In the genomic region with DNA sequence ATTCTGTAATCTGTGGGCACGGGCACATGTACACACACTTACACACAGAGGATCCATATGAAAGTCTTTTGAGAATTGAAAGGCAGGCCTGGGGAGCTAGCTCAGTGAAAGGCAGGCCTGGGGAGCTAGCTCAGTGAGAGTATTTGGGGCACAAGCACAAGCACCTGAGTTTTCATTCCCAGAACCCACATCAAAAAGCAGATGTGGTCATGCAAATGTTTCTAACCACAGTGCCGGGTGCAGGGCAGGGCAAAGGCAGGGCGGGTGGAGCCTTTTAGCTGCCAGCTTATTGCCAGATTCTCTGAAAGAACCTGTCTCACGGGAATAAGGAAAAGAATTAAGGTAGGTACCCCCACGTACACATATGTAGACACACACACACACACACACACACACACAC, we compare ENCODE assay signal across 17 mouse cellular contexts. TPM values are rescaled to one million over a fixed set of nuclear protein-coding genes. Genes with fewer than 3 reads are reported as not detected.
DNase-seq lines count a peak whose midpoint lies in the region; ATAC-seq and TF ChIP-seq lines count a peak whose summit lies in the region.
"Had no signal": no experiment of that assay in that cellular context is flagged by ENCODE, and none has a peak within 500 bp of the region (broad histone marks: within the 10 kb centered on the region; RNA-seq: fewer than 3 reads in every experiment).

No protein-coding gene starts in this region.

- TF ChIP-seq POLR2A in heart, adult 2 months (IDR thresholded peaks at IDR 0.05; ENCODE audit: insufficient read depth, low read depth, low read length), result no peak

- H3K4me3 ChIP-seq in heart, postnatal 0 days (ENCODE audit: low read depth, low read length), result no peak overlapping the region
- H3K4me3 ChIP-seq in heart, adult 2 months, result no peak overlapping the region
- H3K4me3 ChIP-seq in brown adipose tissue, adult 24 weeks (ENCODE audit: insufficient read depth, low read depth, low read length), result no peak overlapping the region
- H3K4me3 ChIP-seq in hindbrain, embryonic 16.5 days (ENCODE audit: low read length), result no peak overlapping the region
- H3K4me3 ChIP-seq: heart, embryonic 15.5 days; kidney, embryonic 15.5 days had no signal

- H3K9me3 ChIP-seq in heart, postnatal 0 days (replicated peaks; ENCODE audit: control insufficient read depth, low read length), result no peaks in the 10 kb centered on the region
- no peaks in the 10 kb centered on the region for H3K9me3 ChIP-seq in hindbrain, embryonic 16.5 days (ENCODE audit: control insufficient read depth, low read length)
- H3K9me3 ChIP-seq: heart, embryonic 15.5 days; kidney, embryonic 15.5 days had no signal

- no peaks in the 10 kb centered on the region for H3K27me3 ChIP-seq in heart, postnatal 0 days (ENCODE audit: control insufficient read depth, insufficient read depth, low read length)
- no peaks in the 10 kb centered on the region for H3K27me3 ChIP-seq in heart, adult 2 months (ENCODE audit: control insufficient read depth, insufficient read depth, low read length)
- H3K27me3 ChIP-seq in hindbrain, embryonic 16.5 days (replicated peaks; ENCODE audit: control insufficient read depth, insufficient read depth, low read length), result no peaks in the 10 kb centered on the region
- H3K27me3 ChIP-seq: heart, embryonic 15.5 days; kidney, embryonic 15.5 days; Patski had no signal

- peaks cover 20% of the 10 kb centered on the region; the same call in 1 of the 2 replicates for H3K4me1 ChIP-seq in heart, postnatal 0 days (ENCODE audit: control insufficient read depth, insufficient read depth)
- H3K4me1 ChIP-seq in heart, adult 2 months (ENCODE audit: control insufficient read depth, insufficient read depth, low read length), result peaks cover 5% of the 10 kb centered on the region
- H3K4me1 ChIP-seq in brown adipose tissue, adult 24 weeks (ENCODE audit: control insufficient read depth, insufficient read depth, insufficient read length, low read length), result peaks cover 28% of the 10 kb centered on the region
- peaks cover 3% of the 10 kb centered on the region; the same call in 1 of the 2 replicates for H3K4me1 ChIP-seq in hindbrain, embryonic 16.5 days (ENCODE audit: control insufficient read depth, insufficient read depth, low read depth, low read length)

- H3K27ac ChIP-seq in heart, postnatal 0 days (ENCODE audit: low read depth), result peak overlapping the region; percentile 41; the same call in 1 of the 2 replicates
- H3K27ac ChIP-seq in heart, adult 2 months, result no peak overlapping the region
- H3K27ac ChIP-seq in brown adipose tissue, adult 24 weeks (replicated peaks; ENCODE audit: low read depth, low read length), result peak overlapping the region; percentile 85; the same call in 1 of the 2 replicates
- H3K27ac ChIP-seq in hindbrain, embryonic 16.5 days (ENCODE audit: low read depth, low read length), result no peak overlapping the region
- H3K27ac ChIP-seq: heart, embryonic 15.5 days; hindbrain, postnatal 0 days had no signal

- no peak for TF ChIP-seq CTCF in heart, postnatal 0 days (IDR thresholded peaks at IDR 0.05; ENCODE audit: low read depth)
- no peak for TF ChIP-seq CTCF in heart, adult 2 months (IDR thresholded peaks at IDR 0.05)

- no peak for TF ChIP-seq EP300 in heart, postnatal 0 days (IDR thresholded peaks at IDR 0.05; ENCODE audit: low read depth)
- TF ChIP-seq EP300 in heart, adult 2 months (IDR thresholded peaks at IDR 0.05; ENCODE audit: insufficient read depth, low read depth, low read length), result no peak

- WGBS in heart, postnatal 0 days, result 64% methylated on average over 5 of the region's 5 CpGs
- WGBS in heart, adult 2 months, result 58% methylated on average over 5 of the region's 5 CpGs
- WGBS in hindbrain, embryonic 16.5 days, result 82% methylated on average over 5 of the region's 5 CpGs

- no peak overlapping the region for H3K9ac ChIP-seq in heart, postnatal 0 days (replicated peaks; ENCODE audit: low read depth, low read length)
- H3K9ac ChIP-seq in heart, adult 2 months (ENCODE audit: low read depth, low read length), result no peak overlapping the region
- H3K9ac ChIP-seq in hindbrain, embryonic 16.5 days (ENCODE audit: low read depth, low read length), result no peak overlapping the region
- H3K9ac ChIP-seq: heart, embryonic 15.5 days; kidney, embryonic 15.5 days had no signal

- peaks cover 4% of the 10 kb centered on the region; the same call in 1 of the 2 replicates for H3K36me3 ChIP-seq in heart, postnatal 0 days (replicated peaks; ENCODE audit: control insufficient read depth, insufficient read depth, low read length)
- H3K36me3 ChIP-seq in heart, adult 2 months (ENCODE audit: control insufficient read depth, insufficient read depth, low read length), result peaks cover 9% of the 10 kb centered on the region
- H3K36me3 ChIP-seq in hindbrain, embryonic 16.5 days (ENCODE audit: control insufficient read depth, insufficient read depth, low read length), result no peaks in the 10 kb centered on the region; the same call in 1 of the 2 replicates
- H3K36me3 ChIP-seq: heart, embryonic 15.5 days had no signal

- intact Hi-C loops in heart, adult 2 months (cut with DNase I), result no loop called here
- intact Hi-C loops in left cerebral cortex, postnatal 25 days (cut with DNase I), result no loop called here

- DNase-seq in heart, postnatal 0 days (ENCODE audit: low spot score), result no peak
- DNase-seq in heart, adult 2 months, result no peak
- DNase-seq in naive thymus-derived CD4-positive, alpha-beta T cell, adult 2 months (ENCODE audit: low read depth), result peak; percentile 81
- DNase-seq in thymus, postnatal 10 days (ENCODE audit: low spot score in 2 of 2), result peak; percentile 70 to 73
- no peak for DNase-seq in left cerebral cortex, postnatal 25 days (ENCODE audit: low spot score in 2 of 2)
- DNase-seq in cerebellum, adult 8-10 months, result no peak
- DNase-seq: adrenal gland, postnatal 10 days; gastrocnemius, postnatal 14 days; right cerebral cortex, postnatal 25 days had no signal

- no peak for ATAC-seq in heart, postnatal 0 days (ENCODE audit: insufficient read depth, low read depth)
- ATAC-seq in hindbrain, embryonic 16.5 days, result no peak
- ATAC-seq: forebrain, embryonic 14.5 days; hindbrain, postnatal 0 days; midbrain, embryonic 16.5 days; Patski had no signal

- H3K79me2 ChIP-seq in heart, adult 2 months (replicated peaks; ENCODE audit: control insufficient read depth, insufficient read depth, low read length), result peaks cover 2% of the 10 kb centered on the region

- H3K4me2 ChIP-seq in heart, postnatal 0 days (ENCODE audit: low read depth, low read length), result no peak overlapping the region
- no peak overlapping the region for H3K4me2 ChIP-seq in hindbrain, embryonic 16.5 days (ENCODE audit: low read length)
- H3K4me2 ChIP-seq: heart, embryonic 15.5 days; kidney, embryonic 15.5 days had no signal

RNA-seq across cellular contexts. Expression of a gene that starts 28.9 kb away (rescaled TPM):
- 2.3 and 5.8 TPM in 2 replicates for total RNA-seq in heart, postnatal 0 days (2014; rRNA removed; ENCODE audit: low replicate concordance)
- polyA plus RNA-seq in heart, postnatal 0 days (2015; fragmentation: Nextera tagmentation; extraction: Ambion mirVana), result 7.5 and 8.6 TPM in 2 replicates
- total RNA-seq in heart, adult 2 months (2021), result 1 to 10 TPM; 4.0 TPM
- polyA plus RNA-seq in heart, adult 2 months (2012; rRNA removed), result 2.9 and 3.5 TPM in 2 replicates
- 0.95 and 2.3 TPM in 2 replicates for polyA plus RNA-seq in brown adipose tissue, adult 24 weeks (2012; ENCODE audit: insufficient read depth, insufficient read length, missing spikeins)
- total RNA-seq in left cerebral cortex, postnatal 25 days (2021), result 100 to 1,000 TPM; 236 to 246 TPM
- 159 and 167 TPM in 2 replicates for polyA plus RNA-seq in hindbrain, embryonic 16.5 days (2015; fragmentation: Nextera tagmentation; extraction: Ambion mirVana)

RNA-seq across cellular contexts. Expression of a gene that starts 29.5 kb away (rescaled TPM):
- 51.0 and 55.8 TPM in 2 replicates for total RNA-seq in heart, postnatal 0 days (2014; rRNA removed; ENCODE audit: low replicate concordance)
- polyA plus RNA-seq in heart, postnatal 0 days (2015; fragmentation: Nextera tagmentation; extraction: Ambion mirVana), result 19.1 and 20.2 TPM in 2 replicates
- 10 to 100 TPM; 20.0 to 21.7 TPM for total RNA-seq in heart, adult 2 months (2021)
- 5.6 and 10.0 TPM in 2 replicates for polyA plus RNA-seq in heart, adult 2 months (2012; rRNA removed)
- polyA plus RNA-seq in brown adipose tissue, adult 24 weeks (2012; ENCODE audit: insufficient read depth, insufficient read length, missing spikeins), result 12.0 and 12.3 TPM in 2 replicates
- 10 to 100 TPM; 41.7 to 46.2 TPM for total RNA-seq in left cerebral cortex, postnatal 25 days (2021)
- polyA plus RNA-seq in hindbrain, embryonic 16.5 days (2015; fragmentation: Nextera tagmentation; extraction: Ambion mirVana), result 22.8 and 25.2 TPM in 2 replicates

Comparison
In these comparisons a context has a peak if more than half of its experiments do, and no peak if none do; other contexts are left out.
1. H3K27ac ChIP-seq: peak in heart, postnatal 0 days (single experiment) and brown adipose tissue, adult 24 weeks (single experiment); none in heart, adult 2 months (single experiment) and hindbrain, embryonic 16.5 days (single experiment).
2. DNase-seq: peak in naive thymus-derived CD4-positive, alpha-beta T cell, adult 2 months (single experiment) and thymus, postnatal 10 days (2 of 2); none in heart, postnatal 0 days (single experiment), heart, adult 2 months (0 of 2), left cerebral cortex, postnatal 25 days (0 of 2) and cerebellum, adult 8-10 months (single experiment).
3. RNA of a gene that starts 28.9 kb away (polyA plus RNA-seq): 159 to 167 TPM in hindbrain, embryonic 16.5 days; 7.5 to 8.6 TPM in heart, postnatal 0 days, 2.9 to 3.5 TPM in heart, adult 2 months and 0.95 to 2.3 TPM in brown adipose tissue, adult 24 weeks; every median in the first group is over 10 times any median in the second.